9 mouse cellular contexts compared by ENCODE assay signal in the genomic region with DNA sequence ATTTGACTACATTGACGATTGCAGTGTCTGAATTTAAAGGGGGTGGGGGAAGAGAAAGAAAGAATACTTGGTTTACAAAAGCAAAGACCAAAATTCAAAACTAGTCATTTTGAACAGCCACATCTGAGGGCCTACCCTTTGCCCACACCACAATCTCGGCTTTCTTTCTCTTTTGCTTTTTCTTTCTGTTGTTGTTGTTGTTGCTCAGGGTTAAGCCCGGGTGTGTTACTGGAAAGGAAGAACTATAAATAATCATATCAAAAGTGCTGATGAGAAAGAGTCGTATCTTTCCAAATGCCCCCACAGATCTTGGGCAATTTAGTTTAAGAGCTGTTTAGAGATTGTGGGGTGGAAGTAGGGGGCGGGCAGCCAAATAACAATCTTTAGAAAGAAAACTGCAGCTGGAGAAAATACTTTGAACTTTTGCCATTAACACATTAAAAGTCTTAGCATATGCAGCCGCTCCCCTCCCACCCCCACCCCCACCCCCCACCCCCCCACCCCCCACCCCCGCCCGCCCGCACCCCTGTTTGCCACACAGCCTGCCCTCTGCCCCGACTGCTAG. TPM values are rescaled to one million over a fixed set of nuclear protein-coding genes. Genes with fewer than 3 reads are reported as not detected.
DNase-seq lines count a peak whose midpoint lies in the region; ATAC-seq lines count a peak whose summit lies in the region.
"Had no signal": no experiment of that assay in that cellular context is flagged by ENCODE, and none has a peak within 500 bp of the region (broad histone marks: within the 10 kb centered on the region; RNA-seq: fewer than 3 reads in every experiment).

No protein-coding gene starts in this region.

- no peaks in the 10 kb centered on the region for H3K9me3 ChIP-seq in heart, embryonic 14.5 days (ENCODE audit: control insufficient read depth, low read length)
- no peaks in the 10 kb centered on the region for H3K9me3 ChIP-seq in hindbrain, embryonic 14.5 days (ENCODE audit: control insufficient read depth, low read length)
- H3K9me3 ChIP-seq in midbrain, embryonic 13.5 days = no peaks in the 10 kb centered on the region
- H3K9me3 ChIP-seq: G1E had no signal

- no peaks in the 10 kb centered on the region for H3K27me3 ChIP-seq in heart, embryonic 14.5 days (ENCODE audit: control insufficient read depth, insufficient read depth, low read length)
- no peaks in the 10 kb centered on the region for H3K27me3 ChIP-seq in hindbrain, embryonic 14.5 days (ENCODE audit: control insufficient read depth, insufficient read depth, low read length)
- H3K27me3 ChIP-seq in midbrain, embryonic 13.5 days = no peaks in the 10 kb centered on the region

- no peak for ATAC-seq in heart, embryonic 14.5 days (ENCODE audit: insufficient number of reproducible peaks, insufficient read depth, low FRiP score, low read depth)
- ATAC-seq in hindbrain, embryonic 14.5 days (ENCODE audit: low FRiP score) = no peak
- no peak for ATAC-seq in midbrain, embryonic 13.5 days
- no peak for ATAC-seq in cerebellum, adult (ENCODE audit: insufficient number of reproducible peaks, low FRiP score, low TSS enrichment)

- 31% methylated on average over 10 of the region's 10 CpGs for WGBS in heart, embryonic 14.5 days
- 9% methylated on average over 10 of the region's 10 CpGs for WGBS in hindbrain, embryonic 14.5 days
- WGBS in midbrain, embryonic 13.5 days = 11% methylated on average over 10 of the region's 10 CpGs

- no peak overlapping the region for H3K4me3 ChIP-seq in heart, embryonic 14.5 days (ENCODE audit: control insufficient read depth in 1 of 2, insufficient read depth in 1 of 2, low read depth in 1 of 2, low read length in 2 of 2)
- peak overlapping the region; percentile 30 for H3K4me3 ChIP-seq in hindbrain, embryonic 14.5 days (replicated peaks; ENCODE audit: low read length)
- peak overlapping the region; percentile 44 for H3K4me3 ChIP-seq in midbrain, embryonic 13.5 days (replicated peaks)

- peak overlapping the region; percentile 19 to 53; a peak in 3 of 4 replicates for H3K27ac ChIP-seq in heart, embryonic 14.5 days (replicated peaks in 1 of 2; ENCODE audit: control insufficient read depth in 1 of 2, insufficient read depth in 1 of 2, low read depth in 2 of 2, low read length in 2 of 2)
- peak overlapping the region; percentile 97 for H3K27ac ChIP-seq in hindbrain, embryonic 14.5 days
- peak overlapping the region; percentile 100 for H3K27ac ChIP-seq in midbrain, embryonic 13.5 days

- H3K9ac ChIP-seq in heart, embryonic 14.5 days (ENCODE audit: low read length) = peak overlapping the region; percentile 55
- H3K9ac ChIP-seq in hindbrain, embryonic 14.5 days = peak overlapping the region; percentile 74
- H3K9ac ChIP-seq in midbrain, embryonic 13.5 days (replicated peaks) = peak overlapping the region; percentile 58

- peaks cover 47% of the 10 kb centered on the region for H3K36me3 ChIP-seq in heart, embryonic 14.5 days (ENCODE audit: control insufficient read depth, insufficient read depth, low read length)
- H3K36me3 ChIP-seq in hindbrain, embryonic 14.5 days (replicated peaks; ENCODE audit: control insufficient read depth, insufficient read depth) = peaks cover 23% of the 10 kb centered on the region
- H3K36me3 ChIP-seq in midbrain, embryonic 13.5 days = peaks cover 14% of the 10 kb centered on the region

- H3K4me2 ChIP-seq in heart, embryonic 14.5 days (ENCODE audit: low read length) = peak overlapping the region; percentile 29; the same call in 1 of the 2 replicates
- peak overlapping the region; percentile 84 for H3K4me2 ChIP-seq in hindbrain, embryonic 14.5 days (replicated peaks)
- H3K4me2 ChIP-seq in midbrain, embryonic 13.5 days (replicated peaks) = peak overlapping the region; percentile 83

- H3K4me1 ChIP-seq in heart, embryonic 14.5 days (ENCODE audit: control insufficient read depth in 2 of 2, insufficient read depth in 2 of 2, low read length in 2 of 2) = peaks cover 75 to 99% of the 10 kb centered on the region in 2 experiments
- peaks cover 99% of the 10 kb centered on the region for H3K4me1 ChIP-seq in hindbrain, embryonic 14.5 days (replicated peaks; ENCODE audit: control insufficient read depth, insufficient read depth, low read length)
- H3K4me1 ChIP-seq in midbrain, embryonic 13.5 days (replicated peaks) = peaks cover 99% of the 10 kb centered on the region

- DNase-seq in heart, adult 11 months = no peak
- DNase-seq in T-cell, adult 2 months (ENCODE audit: low spot score) = peak; percentile 46
- DNase-seq in hindbrain, embryonic 14.5 days (ENCODE audit: low spot score) = no peak
- no peak for DNase-seq in thymus, postnatal 4 days
- no peak for DNase-seq in gastrocnemius, adult 18-20 months (ENCODE audit: low spot score)

RNA-seq across cellular contexts. Expression of a gene that starts 20.7 kb away (rescaled TPM):
- 35.9 and 38.0 TPM in 2 replicates for polyA plus RNA-seq in heart, embryonic 14.5 days (2014; fragmentation: Nextera tagmentation; extraction: Ambion mirVana)
- polyA plus RNA-seq in hindbrain, embryonic 14.5 days (2014; fragmentation: Nextera tagmentation; extraction: Ambion mirVana) = 55.4 and 63.4 TPM in 2 replicates
- 85.4 and 86.8 TPM in 2 replicates for polyA plus RNA-seq in midbrain, embryonic 13.5 days (2015; fragmentation: Nextera tagmentation; extraction: Ambion mirVana)
- 10 to 100 TPM; 16.4 to 17.2 TPM for total RNA-seq in gastrocnemius, adult 18-20 months (2021)

Comparison
In these comparisons a context has a peak if more than half of its experiments do, and no peak if none do; other contexts are left out.
1. H3K27ac ChIP-seq: peak in every context shown above with its lines; median percentile 100 in midbrain, embryonic 13.5 days; 97 in hindbrain, embryonic 14.5 days; 36 in heart, embryonic 14.5 days.
2. H3K4me2 ChIP-seq: peak in every context shown above with its lines; median percentile 84 in hindbrain, embryonic 14.5 days; 83 in midbrain, embryonic 13.5 days; 29 in heart, embryonic 14.5 days.
3. H3K4me3 ChIP-seq: peak in hindbrain, embryonic 14.5 days (single experiment) and midbrain, embryonic 13.5 days (single experiment); none in heart, embryonic 14.5 days (0 of 2).
4. Peak in every context shown above with its lines, with median percentiles within 50 percentile points of each other: H3K9ac ChIP-seq.